Mouse (Mus musculus) gastrocnemius, postnatal 14 days (tissue): ENCODE results near the gene Myrip. TPM values are rescaled to one million over a fixed set of nuclear protein-coding genes. Genes with fewer than 3 reads are reported as not detected.

Experiments
- DNase-seq: peaks from one replicate; pipeline ENCODE4 v3.0.0; 2021; ENCODE audit warnings: mixed read lengths
- intact Hi-C: fragments of 180-260 bp; cut with DNase I; formaldehyde crosslinking; loops from one replicate; pipeline ENCODE4 v1.15.1; 2025; ENCODE audit warnings: low total_unique reads
- total RNA-seq, 2 experiments: library from RNA; stranded (reverse); gene quantifications; 2 replicates each; pipeline ENCODE4 v1.2.3; 2021

The Myrip gene
- total RNA-seq, 2 experiments from 2014 or later: 0.57 to 0.89 TPM

- intact Hi-C loops: loop anchor here (2.0 to 5.0 kb wide), 2 partner anchors 65 to 154 kb away; no protein-coding TSS in a partner anchor
- DNase-seq: peak; percentile 42
Observed at GRCm38 (mm10) chr9:120433747-120434146, 132.4 kb downstream of the Myrip start.

- intact Hi-C loops: no loop called here
- DNase-seq: no peak
Observed at GRCm38 (mm10) chr9:120435841-120436240, 134.5 kb downstream of the Myrip start.

GRCm38 (mm10) chr9:120436854-120437253 lies 135.5 kb downstream of the Myrip start:
- intact Hi-C loops: no loop called here
- DNase-seq: no peak

GRCm38 (mm10) chr9:120437266-120437876 lies 136.1 kb downstream of the Myrip start:
- intact Hi-C loops: no loop called here
- no peak for DNase-seq

DNA sequence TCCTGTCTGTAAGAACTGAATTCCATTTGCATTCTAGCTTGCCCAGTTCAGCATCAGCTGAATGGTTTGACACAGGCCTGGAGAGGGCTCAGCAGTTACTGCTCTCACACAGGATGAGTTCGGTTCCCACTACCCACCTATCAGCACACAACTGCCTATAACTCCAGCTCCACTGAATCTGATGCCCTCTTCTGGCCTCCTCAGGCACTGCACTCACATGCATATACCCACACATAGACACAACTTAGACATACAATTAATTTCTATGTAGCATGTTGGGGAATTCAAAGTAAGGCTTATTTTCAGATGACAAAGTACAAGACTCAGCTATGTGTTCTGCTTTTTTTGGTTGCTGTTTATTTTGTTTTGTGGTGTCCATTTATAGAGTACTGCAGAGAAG lies 137.0 kb downstream of the Myrip start:
- intact Hi-C loops: no loop called here
- DNase-seq: no peak

GRCm38 (mm10) chr9:120438781-120439180 lies 137.5 kb downstream of the Myrip start:
- intact Hi-C loops: no loop called here
- DNase-seq: no peak

DNA sequence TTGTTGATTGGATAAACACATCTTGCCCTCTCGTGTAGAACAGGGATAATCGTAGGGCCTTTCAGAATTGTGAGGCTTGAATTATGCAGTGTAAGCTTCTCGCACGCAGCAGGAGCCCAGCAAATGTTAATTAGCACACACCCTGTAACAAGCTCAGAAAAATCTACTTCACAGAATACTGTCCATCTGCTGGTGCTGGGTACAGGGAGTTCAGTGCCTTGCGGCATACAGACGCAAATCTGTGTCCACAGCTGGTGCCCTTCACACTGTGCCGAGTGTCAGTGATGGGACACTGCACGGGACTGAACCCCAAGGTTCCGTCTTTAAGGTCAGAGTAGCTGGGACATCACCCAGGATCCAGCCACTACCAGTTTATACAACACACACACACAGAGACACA lies 143.3 kb downstream of the Myrip start:
- no peak for DNase-seq
- intact Hi-C loops: no loop called here

DNA sequence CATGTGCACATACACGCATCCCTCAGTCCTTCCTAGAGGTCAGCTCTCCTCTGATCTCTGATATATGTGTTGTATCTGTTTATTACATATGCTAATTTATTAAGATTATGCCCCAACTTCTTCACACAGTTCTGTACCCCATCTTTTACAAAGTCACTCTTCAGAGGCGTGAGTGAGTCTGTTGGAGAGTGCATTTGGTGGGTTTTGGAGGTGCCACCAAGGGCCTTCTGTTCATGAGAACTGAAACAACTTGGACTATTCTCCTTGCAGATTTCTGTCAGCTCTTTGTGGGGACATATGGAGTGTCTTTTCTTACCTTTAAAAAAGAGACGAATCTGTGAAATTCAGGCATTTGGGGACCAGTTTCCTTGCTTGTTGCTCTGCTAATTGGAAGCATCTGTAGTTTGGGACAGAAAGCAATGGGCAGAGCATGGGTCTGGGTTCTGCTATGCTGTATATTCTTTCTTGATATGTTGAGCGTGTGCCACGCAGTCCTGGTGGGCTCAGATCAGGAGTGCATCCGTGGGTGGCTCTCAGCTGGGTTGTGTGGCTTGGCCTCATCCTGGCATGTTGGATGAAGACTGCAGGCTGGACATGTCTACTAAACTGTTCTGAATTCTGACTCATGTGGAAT lies 148.5 kb downstream of the Myrip start:
- intact Hi-C loops: no loop called here
- DNase-seq: no peak

DNA sequence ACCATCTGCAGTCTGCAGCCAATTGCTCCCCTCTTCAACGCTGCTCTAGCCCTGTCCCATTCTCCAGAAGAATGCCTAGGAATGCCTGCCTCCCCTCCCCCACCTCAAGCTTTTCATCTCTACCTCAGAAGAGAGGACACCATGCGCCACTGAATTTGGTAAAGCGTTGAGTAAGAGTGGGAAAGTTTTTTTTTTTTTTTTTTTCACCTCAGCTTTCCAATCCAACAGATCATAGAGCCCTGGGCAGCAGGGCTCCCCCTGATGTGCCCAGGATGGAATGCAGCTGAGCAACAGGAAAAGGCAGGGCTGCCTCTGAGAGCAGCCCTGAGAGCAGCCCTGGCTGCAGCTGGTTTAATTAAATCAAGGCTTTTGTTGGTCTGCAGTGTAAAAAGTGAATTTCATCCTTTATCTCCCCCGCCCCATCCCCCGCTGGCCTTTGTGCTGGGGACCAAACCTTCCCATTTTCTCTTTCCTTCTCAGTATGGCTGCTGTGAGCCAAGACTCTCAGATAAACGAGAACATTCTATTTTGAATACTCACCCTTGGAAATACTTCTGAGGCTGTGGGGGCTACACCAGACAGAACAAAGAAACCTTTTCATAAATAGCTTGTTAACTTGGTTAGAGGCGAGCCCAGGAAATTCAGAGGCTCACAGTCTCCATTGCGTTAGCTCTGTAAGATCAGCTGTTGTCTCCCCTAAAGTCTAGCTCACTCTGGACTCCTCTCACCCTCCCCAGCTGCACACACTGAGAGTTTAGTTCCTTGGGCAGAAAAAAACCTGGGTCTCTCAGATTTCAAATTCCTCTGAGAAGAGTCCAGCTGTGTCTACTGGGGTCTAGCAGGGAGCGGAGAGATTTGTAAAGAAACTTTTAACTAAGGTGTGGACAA lies 154.7 kb downstream of the Myrip start:
- intact Hi-C loops: no loop called here
- no peak for DNase-seq

- intact Hi-C loops: no loop called here
- DNase-seq: no peak
Observed at GRCm38 (mm10) chr9:120470431-120470830, 169.1 kb downstream of the Myrip start.

- DNase-seq: no peak
- intact Hi-C loops: no loop called here
Observed at GRCm38 (mm10) chr9:120481644-120482043, 180.3 kb downstream of the Myrip start.

DNA sequence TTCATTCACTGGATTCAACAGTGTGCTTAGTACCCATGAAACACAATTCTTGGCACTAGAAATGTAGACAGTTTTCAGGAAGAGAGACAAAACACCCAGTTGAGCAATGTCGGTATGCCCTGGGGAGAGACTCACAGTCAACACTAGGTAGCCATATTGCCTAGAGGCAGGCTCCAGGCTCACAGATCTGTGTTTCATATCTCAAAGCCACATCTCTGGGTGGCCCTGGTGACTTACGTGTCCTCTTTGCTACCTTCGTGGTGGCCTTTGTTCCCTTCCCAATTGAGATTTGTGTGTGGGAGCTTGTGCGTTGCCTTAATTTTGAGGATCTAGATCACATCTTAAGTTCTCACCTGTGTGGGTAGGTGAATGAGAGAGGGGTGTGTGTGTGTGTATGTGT lies 181.1 kb downstream of the Myrip start:
- intact Hi-C loops: no loop called here

GRCm38 (mm10) chr9:120483101-120483500 lies 181.8 kb downstream of the Myrip start:
- no peak for DNase-seq

More for the DNA sequence above, 181.1 kb downstream of the Myrip start:
- no peak for DNase-seq

GRCm38 (mm10) chr9:120487076-120487475 lies 185.8 kb downstream of the Myrip start:
- intact Hi-C loops: no loop called here
- peak; percentile 43 for DNase-seq

More at GRCm38 (mm10) chr9:120483101-120483500, 181.8 kb downstream of the Myrip start:
- intact Hi-C loops: no loop called here

DNA sequence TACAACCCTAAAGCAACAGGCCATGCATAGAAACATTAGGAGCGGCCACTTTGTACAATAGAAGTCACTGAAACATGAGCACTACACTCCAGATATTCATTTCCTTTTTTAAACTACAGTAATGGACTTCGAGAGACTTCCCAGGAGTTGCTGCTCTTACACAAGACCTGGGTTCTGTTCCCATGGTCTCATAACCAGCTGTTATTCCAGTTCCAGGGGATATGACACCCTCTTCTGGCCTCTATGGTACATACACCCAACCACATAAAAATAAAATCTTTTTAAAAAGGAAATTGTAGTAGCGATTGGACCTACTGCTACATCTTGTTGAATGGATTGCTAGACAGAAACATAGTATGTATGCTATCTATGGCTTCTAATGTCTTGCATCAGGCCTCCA lies 190.2 kb downstream of the Myrip start:
- no peak for DNase-seq
- intact Hi-C loops: no loop called here

- intact Hi-C loops: no loop called here
- no peak for DNase-seq
Observed at GRCm38 (mm10) chr9:120492010-120492399, 190.7 kb downstream of the Myrip start, which contains the start of gene Eif1b. Gene Eif1b (plus strand): TSS chr9:120492232.

- peak; percentile 80 for DNase-seq
- intact Hi-C loops: no loop called here
Observed at GRCm38 (mm10) chr9:120492400-120493351, 191.4 kb downstream of the Myrip start.

DNA sequence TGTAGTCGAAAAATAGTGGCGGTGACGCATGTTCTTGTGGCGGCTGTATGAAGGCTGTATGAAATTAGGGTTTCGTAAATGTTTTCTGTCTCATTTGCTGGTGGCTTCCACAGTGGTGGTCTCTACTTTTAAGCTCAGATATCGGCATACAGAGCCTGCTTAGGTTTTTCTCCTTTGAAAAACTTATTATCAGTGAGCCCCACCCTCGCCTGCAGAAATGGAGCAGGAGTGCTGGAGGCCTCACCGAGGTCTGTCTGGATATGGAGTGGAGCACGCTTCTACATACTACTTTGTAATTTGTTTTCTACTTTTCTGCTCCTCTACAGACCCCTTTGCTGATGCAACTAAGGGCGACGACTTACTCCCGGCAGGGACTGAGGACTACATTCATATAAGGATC lies 192.5 kb downstream of the Myrip start:
- no peak for DNase-seq
- intact Hi-C loops: no loop called here

- DNase-seq: peak; percentile 43
- intact Hi-C loops: no loop called here
Observed at GRCm38 (mm10) chr9:120496691-120497090, 195.4 kb downstream of the Myrip start.
